Mouse (Mus musculus) 416B (cell line): ENCODE data around the gene Fbxl13.

Experiments
- DNase-seq: peaks from one replicate; pipeline ENCODE4 v3.0.0; 2011; ENCODE audit warnings: low read depth

Gene Fbxl13

DNA sequence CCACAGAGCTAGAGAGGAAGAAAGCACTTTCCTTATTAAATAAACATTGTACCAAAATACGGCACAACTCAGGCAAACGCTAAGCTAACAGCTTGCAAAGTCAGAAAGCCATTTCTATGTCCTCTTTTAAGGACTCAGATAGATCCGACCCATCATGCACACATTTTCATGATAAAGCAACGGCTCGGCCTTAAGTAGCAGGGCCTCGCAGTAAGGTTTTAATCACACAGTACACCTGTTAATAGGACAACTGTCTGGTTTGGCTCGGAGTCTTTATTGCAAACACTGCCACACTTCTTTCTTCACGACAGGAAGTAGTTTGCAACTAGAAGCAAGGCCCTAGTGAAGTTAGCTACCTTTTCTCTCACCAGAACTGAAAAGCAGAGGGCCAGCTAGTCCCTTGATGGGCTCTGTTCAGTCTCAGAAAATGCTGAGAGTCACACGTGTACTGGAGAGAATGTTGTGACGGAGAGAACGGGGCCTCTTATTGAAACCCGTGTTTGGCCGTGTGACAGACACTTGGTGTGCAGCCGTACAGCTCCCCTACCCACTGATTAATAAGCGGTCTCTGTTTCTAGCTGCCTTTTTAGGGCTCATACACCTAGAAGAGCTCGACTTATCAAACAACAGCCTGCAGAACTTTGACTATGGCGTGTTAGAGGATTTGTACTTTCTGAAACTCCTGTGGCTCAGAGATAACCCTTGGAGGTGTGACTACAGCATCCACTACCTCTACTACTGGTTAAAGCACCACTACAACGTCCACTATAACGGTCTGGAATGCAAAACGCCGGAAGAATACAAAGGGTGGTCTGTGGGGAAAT, 70.8 kb downstream of the Fbxl13 start:
- no peak for DNase-seq

- no peak for DNase-seq
Measured at GRCm38 (mm10) chr5:21572764-21573416, 72.5 kb downstream of the Fbxl13 start.

DNA sequence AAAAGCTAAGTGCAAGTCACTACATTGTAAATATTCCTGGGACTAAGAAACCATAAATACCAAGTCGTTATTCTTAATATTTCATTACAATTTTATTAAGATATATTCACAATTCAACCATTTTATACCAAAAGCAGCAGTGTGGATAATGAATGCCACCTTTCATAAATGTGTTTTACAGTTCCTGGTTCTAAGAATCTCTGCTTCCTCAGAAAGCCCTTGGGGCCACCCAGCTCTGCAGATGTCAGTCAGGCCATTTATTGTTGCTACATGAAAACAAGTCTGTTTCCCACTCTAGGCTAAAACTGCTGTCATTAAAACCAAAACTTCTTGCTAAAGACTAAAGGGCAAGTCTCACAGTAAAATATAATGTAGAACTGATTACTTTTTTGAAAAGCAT, 77.7 kb downstream of the Fbxl13 start:
- DNase-seq, result no peak

GRCm38 (mm10) chr5:21565392-21566065, 79.9 kb downstream of the Fbxl13 start:
- DNase-seq, result peak; percentile 34

GRCm38 (mm10) chr5:21563936-21564335, 81.5 kb downstream of the Fbxl13 start:
- DNase-seq, result no peak

DNA sequence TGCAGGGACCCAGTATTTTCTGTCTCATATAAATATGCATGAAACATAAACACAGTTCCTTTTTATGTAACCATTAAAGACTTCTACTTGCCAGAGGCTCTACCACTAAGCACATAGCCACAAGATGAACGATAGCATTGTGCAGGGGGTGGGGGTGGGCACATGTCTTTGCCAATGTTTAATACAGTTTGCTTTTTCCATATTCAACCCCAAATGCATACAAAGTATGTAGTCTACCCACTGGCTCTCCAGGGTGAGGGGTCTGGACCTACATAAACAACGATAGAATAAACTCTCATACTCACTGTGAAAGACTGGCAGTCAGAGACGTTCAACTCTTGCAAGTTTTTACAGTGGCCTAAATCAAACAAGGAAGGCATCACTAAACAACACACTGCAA, 88.9 kb downstream of the Fbxl13 start:
- no peak for DNase-seq

DNA sequence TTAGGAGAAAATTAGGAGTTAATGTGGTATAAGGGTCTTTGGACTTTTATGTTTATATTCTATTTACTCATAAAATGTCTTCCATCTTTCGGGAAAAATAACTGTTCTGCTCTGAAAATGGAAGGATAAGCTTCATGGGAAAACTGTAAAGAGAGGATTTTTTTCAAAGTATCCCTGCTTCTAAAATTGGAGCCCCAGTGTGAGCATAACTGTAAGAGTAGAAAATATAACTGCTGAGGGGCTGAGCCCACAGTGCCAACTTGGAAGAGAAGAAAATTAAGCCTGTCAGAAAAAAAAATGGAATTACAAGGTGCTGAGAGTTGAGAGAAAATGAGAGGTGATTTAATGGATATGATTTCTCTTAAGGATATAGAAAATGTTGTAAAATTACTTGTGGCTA, 90.7 kb downstream of the Fbxl13 start:
- no peak for DNase-seq

GRCm38 (mm10) chr5:21553685-21554084, 91.7 kb downstream of the Fbxl13 start:
- DNase-seq, result no peak

DNA sequence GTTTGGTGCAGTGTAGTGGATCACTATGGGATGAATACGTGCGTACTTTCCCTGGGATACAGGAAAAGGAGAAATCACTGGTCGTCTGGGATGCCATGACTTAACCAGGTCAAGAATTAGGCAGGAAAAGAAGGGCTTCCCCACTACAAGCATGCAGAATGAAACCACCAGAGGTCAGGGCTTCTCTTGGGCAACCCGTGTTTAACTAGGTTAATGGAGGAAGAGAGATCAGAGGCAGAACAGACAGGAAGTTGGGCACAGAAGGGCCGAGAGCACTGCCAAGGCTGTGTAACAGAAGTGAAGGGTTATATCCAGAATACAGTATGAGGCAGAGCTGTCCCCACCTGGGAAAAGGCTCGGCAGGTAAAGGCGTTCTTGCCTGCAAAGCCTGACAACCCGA, 98.4 kb downstream of the Fbxl13 start:
- DNase-seq, result peak; percentile 11

GRCm38 (mm10) chr5:21545786-21546185, 99.6 kb downstream of the Fbxl13 start:
- DNase-seq, result no peak

DNA sequence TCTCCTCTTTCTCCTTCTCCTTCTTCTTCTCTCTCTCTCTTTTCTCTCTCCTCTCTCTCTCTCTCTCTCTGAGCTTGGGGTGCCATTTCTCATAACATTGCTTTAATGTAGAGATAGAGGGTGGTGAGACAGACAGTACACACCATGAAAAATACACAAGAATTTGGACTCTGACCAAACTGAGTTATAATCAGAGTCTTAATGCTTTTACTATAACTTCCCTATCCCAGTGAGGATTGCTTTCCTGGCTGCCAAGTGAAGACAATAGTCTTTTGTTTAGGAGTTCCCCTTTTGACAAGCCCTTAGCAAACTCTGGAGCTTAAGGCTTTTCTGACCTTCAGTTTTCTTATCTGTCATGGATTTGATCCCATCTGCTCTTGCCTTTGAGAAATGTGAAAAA, 100.2 kb downstream of the Fbxl13 start:
- DNase-seq, result no peak

- DNase-seq, result no peak
Measured at GRCm38 (mm10) chr5:21544821-21545220, 100.6 kb downstream of the Fbxl13 start.

DNA sequence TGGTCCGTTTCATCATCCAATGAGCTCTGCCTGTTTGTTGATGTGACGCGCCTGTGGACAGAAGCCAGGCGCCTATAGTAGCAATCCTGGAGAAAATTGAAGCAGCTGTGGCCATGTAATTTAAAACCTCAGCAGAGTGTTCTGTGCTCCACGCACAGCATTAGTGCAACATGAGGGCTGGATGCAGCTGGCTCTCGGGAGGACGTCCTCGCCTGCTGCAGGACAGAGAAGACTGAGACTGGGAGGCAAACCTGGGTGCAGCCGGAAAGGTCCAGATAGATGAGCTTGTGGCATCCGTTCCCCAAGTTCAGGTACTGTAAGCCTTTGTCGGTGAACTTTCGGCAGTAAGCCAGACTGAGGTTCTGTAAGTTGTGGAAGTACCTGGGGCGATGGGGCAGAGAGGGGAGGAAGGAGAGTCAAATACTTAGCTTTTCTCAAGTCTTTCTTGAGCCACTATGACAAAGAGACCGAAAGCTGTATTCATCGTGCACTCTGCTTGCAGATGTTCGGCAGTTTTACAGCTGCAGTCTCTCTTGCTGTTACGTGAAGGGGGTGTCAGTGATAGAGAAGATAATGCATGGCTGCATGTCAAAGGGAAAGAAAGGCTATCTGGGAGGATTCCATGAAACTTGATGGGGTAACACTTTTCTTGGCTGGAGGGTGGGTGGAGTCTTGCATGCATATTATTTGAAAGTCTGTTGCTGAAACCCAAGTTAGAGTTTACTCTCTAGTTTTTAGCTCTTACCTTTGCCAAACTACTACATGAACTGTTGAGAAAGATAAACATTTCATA, 101.8 kb downstream of the Fbxl13 start, which contains the start of gene Lrrc17:
Gene Lrrc17, plus strand, starts transcription at position 151 of the 793 bp plus-strand sequence.
- DNase-seq, result no peak

DNA sequence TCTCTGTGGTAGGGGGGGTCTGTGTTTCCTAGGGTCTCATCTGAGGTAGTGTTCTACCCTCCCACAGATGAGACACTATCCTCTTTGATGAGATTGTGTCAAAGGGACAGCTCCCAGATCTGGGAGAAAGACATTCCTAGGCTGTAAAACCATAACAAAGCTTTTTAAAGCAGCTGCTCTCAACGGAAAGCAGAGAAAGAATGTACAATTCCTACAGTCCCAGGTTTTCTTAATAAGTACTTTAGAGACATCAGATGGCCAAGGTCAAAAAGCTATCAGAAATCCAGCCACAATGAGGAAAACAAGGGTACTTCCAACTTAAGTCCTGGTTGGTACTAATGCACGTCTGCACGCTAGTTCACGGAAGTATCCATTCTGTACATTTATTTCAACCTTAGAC, 103.2 kb downstream of the Fbxl13 start:
- no peak for DNase-seq

- no peak for DNase-seq
Measured at GRCm38 (mm10) chr5:21532921-21533320, 112.5 kb downstream of the Fbxl13 start.

DNA sequence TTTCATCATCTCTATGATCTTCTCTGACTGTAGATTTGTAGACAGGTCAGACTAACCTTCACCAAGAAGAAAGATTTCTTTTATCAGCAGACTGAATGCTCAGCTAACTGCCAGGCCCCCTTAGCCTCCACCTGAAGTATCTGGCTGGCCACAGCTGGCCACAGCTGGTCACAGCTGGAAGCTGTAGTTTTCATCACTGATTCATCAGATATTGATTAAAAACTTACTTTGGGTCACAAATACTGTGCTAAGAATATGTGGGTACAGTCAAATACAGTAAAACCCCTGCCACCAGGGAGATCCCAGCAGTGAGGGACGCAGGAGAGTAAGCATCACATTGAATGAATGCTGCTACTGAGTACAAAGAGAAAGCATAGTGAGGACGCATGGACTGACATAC, 113.3 kb downstream of the Fbxl13 start:
- DNase-seq, result no peak

DNA sequence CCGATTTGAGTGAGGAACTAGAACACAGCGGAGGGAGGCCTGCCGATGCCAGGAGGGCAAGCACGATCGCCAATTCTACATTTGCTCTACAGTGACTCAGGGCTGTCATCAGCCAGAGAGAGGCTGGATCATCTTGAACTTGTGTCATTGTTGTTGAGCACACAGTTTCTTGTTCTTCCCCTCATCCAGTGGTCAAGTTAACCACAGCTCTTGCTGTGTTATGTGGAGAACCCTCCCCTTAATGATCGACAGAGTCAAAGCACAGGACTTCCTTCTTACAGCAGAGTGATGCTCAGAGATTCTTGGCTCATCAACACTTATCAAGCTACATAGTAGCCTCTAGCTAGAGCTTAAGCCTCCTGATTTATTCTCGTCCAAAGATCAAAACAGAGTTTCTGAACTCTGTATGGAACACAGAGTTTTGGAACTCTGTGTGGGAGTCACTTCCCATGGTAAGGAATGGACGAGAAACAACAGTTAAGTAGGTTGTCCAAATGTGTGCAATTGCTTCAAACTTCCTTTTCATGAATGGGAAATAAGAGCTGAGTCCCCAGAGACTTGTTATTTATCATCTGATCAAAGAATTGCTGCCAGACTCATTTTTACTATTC, 116.2 kb downstream of the Fbxl13 start:
- peak; percentile 80 for DNase-seq

- peak; percentile 93 for DNase-seq
Measured at GRCm38 (mm10) chr5:21528068-21528842, 117.2 kb downstream of the Fbxl13 start.

- DNase-seq, result peak; percentile 8
Measured at GRCm38 (mm10) chr5:21527488-21527911, 117.9 kb downstream of the Fbxl13 start.

GRCm38 (mm10) chr5:21526835-21527485, 118.5 kb downstream of the Fbxl13 start:
- no peak for DNase-seq
